Comparison of ENCODE assay signal across 9 mouse cellular contexts in the genomic region with DNA sequence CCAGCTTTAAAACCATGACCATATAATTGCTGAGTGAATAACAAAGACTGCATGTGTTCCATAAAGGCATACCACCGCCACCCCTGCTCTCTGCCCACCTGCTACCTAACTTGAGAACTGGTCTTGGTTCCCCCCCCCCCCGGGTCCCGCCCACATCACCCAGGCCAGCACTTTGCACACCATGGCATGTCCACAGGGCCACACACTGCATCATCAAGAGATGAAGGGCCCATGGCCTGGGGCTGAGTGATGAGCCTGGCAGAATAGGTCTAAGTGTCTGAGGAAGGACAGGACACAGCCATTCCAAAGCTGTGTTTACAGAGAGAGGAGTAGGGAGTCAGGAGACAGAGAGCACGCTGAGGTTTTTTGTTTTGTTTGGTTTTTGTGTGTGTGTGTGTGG. TPM values are rescaled to one million over a fixed set of nuclear protein-coding genes. Genes with fewer than 3 reads are reported as not detected.
DNase-seq lines count a peak whose midpoint lies in the region; ATAC-seq and TF ChIP-seq lines count a peak whose summit lies in the region.
"Had no signal": no experiment of that assay in that cellular context is flagged by ENCODE, and none has a peak within 500 bp of the region (broad histone marks: within the 10 kb centered on the region; RNA-seq: fewer than 3 reads in every experiment).

No protein-coding gene starts in this region.

- peaks cover 55% of the 10 kb centered on the region for H3K4me1 ChIP-seq in kidney, embryonic 15.5 days
- peaks cover 21% of the 10 kb centered on the region for H3K4me1 ChIP-seq in embryonic facial prominence, embryonic 14.5 days (ENCODE audit: control insufficient read depth, insufficient read depth, low read length)
- peaks cover 24% of the 10 kb centered on the region for H3K4me1 ChIP-seq in hindbrain, embryonic 16.5 days (ENCODE audit: control insufficient read depth, insufficient read depth, low read depth, low read length)
- peaks cover 9% of the 10 kb centered on the region for H3K4me1 ChIP-seq in midbrain, postnatal 0 days (ENCODE audit: insufficient read depth, low read length)

- no peak for DNase-seq in kidney, postnatal 25 days
- DNase-seq in embryonic facial prominence, embryonic 14.5 days (ENCODE audit: low spot score): no peak
- no peak for DNase-seq in midbrain, postnatal 0 days (ENCODE audit: low spot score)
- DNase-seq in cerebellum, postnatal 4 days (ENCODE audit: low spot score in 2 of 2): no peak
- DNase-seq in urinary bladder, adult 2 months (ENCODE audit: low spot score): no peak
- DNase-seq in cerebellum, adult 18-20 months: no peak

- H3K9me3 ChIP-seq in kidney, embryonic 15.5 days (replicated peaks): no peaks in the 10 kb centered on the region
- no peaks in the 10 kb centered on the region for H3K9me3 ChIP-seq in embryonic facial prominence, embryonic 14.5 days (ENCODE audit: control insufficient read depth, low read length)
- no peaks in the 10 kb centered on the region for H3K9me3 ChIP-seq in hindbrain, embryonic 16.5 days (ENCODE audit: control insufficient read depth, low read length)
- H3K9me3 ChIP-seq in midbrain, postnatal 0 days (ENCODE audit: low read length): no peaks in the 10 kb centered on the region
- H3K9me3 ChIP-seq: G1E had no signal

- peak overlapping the region; percentile 25 for H3K9ac ChIP-seq in kidney, embryonic 15.5 days
- H3K9ac ChIP-seq in embryonic facial prominence, embryonic 14.5 days (ENCODE audit: low read depth, low read length): peak overlapping the region; percentile 38
- peak overlapping the region; percentile 14 for H3K9ac ChIP-seq in hindbrain, embryonic 16.5 days (ENCODE audit: low read depth, low read length)
- no peak overlapping the region for H3K9ac ChIP-seq in midbrain, postnatal 0 days (replicated peaks; ENCODE audit: low read length, poor library complexity, severe bottlenecking)

- H3K4me3 ChIP-seq in kidney, embryonic 15.5 days (replicated peaks): peak overlapping the region; percentile 90
- H3K4me3 ChIP-seq in embryonic facial prominence, embryonic 14.5 days (ENCODE audit: low read depth, low read length): peak overlapping the region; percentile 83
- peak overlapping the region; percentile 25; the same call in 1 of the 2 replicates for H3K4me3 ChIP-seq in hindbrain, embryonic 16.5 days (ENCODE audit: low read length)
- no peak overlapping the region for H3K4me3 ChIP-seq in midbrain, postnatal 0 days (ENCODE audit: low read depth, low read length)

- 74% methylated on average over 4 of the region's 4 CpGs for WGBS in kidney, embryonic 15.5 days
- WGBS in embryonic facial prominence, embryonic 14.5 days: 66% methylated on average over 4 of the region's 4 CpGs
- 59% methylated on average over 4 of the region's 4 CpGs for whole genome bisulfite sequencing in hindbrain, embryonic 16.5 days
- 76% methylated on average over 4 of the region's 4 CpGs for WGBS in midbrain, postnatal 0 days

- H3K27ac ChIP-seq in kidney, embryonic 15.5 days: peak overlapping the region; percentile 92
- H3K27ac ChIP-seq in embryonic facial prominence, embryonic 14.5 days (replicated peaks; ENCODE audit: low read depth, low read length): peak overlapping the region; percentile 30; the same call in 1 of the 2 replicates
- H3K27ac ChIP-seq in hindbrain, embryonic 16.5 days (ENCODE audit: low read depth, low read length): no peak overlapping the region
- H3K27ac ChIP-seq in midbrain, postnatal 0 days (ENCODE audit: low read depth, low read length): 0 out of 2 replicates have a peak overlapping the region, but pooled peaks have one; percentile 1

- peak overlapping the region; percentile 91 for H3K4me2 ChIP-seq in kidney, embryonic 15.5 days
- H3K4me2 ChIP-seq in embryonic facial prominence, embryonic 14.5 days (ENCODE audit: low read depth, low read length): peak overlapping the region; percentile 76
- H3K4me2 ChIP-seq in hindbrain, embryonic 16.5 days (ENCODE audit: low read length): peak overlapping the region; percentile 84
- H3K4me2 ChIP-seq in midbrain, postnatal 0 days (ENCODE audit: low read depth, low read length, poor library complexity, severe bottlenecking): peak overlapping the region; percentile 86

- no peak for ATAC-seq in kidney, embryonic 15.5 days (replicated peaks; ENCODE audit: low FRiP score)
- no peak for ATAC-seq in embryonic facial prominence, embryonic 14.5 days (ENCODE audit: low read depth)
- no peak for ATAC-seq in hindbrain, embryonic 16.5 days
- ATAC-seq in midbrain, postnatal 0 days (ENCODE audit: low FRiP score): no peak

- H3K36me3 ChIP-seq in kidney, embryonic 15.5 days: peaks cover 8% of the 10 kb centered on the region
- 0 out of 2 replicates have a peak, but pooled peaks cover 7% of the 10 kb centered on the region for H3K36me3 ChIP-seq in embryonic facial prominence, embryonic 14.5 days (ENCODE audit: control insufficient read depth, insufficient read depth, low read length)
- no peaks in the 10 kb centered on the region for H3K36me3 ChIP-seq in hindbrain, embryonic 16.5 days (ENCODE audit: control insufficient read depth, insufficient read depth, low read length)
- no peaks in the 10 kb centered on the region for H3K36me3 ChIP-seq in midbrain, postnatal 0 days (ENCODE audit: insufficient read depth, low read length)
- H3K36me3 ChIP-seq: G1E had no signal

- H3K27me3 ChIP-seq in kidney, embryonic 15.5 days: no peaks in the 10 kb centered on the region
- no peaks in the 10 kb centered on the region for H3K27me3 ChIP-seq in embryonic facial prominence, embryonic 14.5 days (replicated peaks; ENCODE audit: control insufficient read depth, insufficient read depth, low read length)
- no peaks in the 10 kb centered on the region for H3K27me3 ChIP-seq in hindbrain, embryonic 16.5 days (replicated peaks; ENCODE audit: control insufficient read depth, insufficient read depth, low read length)
- no peaks in the 10 kb centered on the region for H3K27me3 ChIP-seq in midbrain, postnatal 0 days (ENCODE audit: insufficient read depth, low read length)

- TF ChIP-seq CTCF in midbrain, postnatal 0 days (IDR thresholded peaks at IDR 0.05): no peak

RNA-seq across cellular contexts. Expression of gene Rilpl1, which starts 2.8 kb away (rescaled TPM):
- polyA plus RNA-seq in kidney, embryonic 15.5 days (2015; fragmentation: Nextera tagmentation; extraction: Ambion mirVana): 21.8 and 22.8 TPM in 2 replicates
- polyA plus RNA-seq in embryonic facial prominence, embryonic 14.5 days (2014; fragmentation: Nextera tagmentation; extraction: Ambion mirVana): 27.0 and 29.6 TPM in 2 replicates
- 13.9 and 14.5 TPM in 2 replicates for polyA plus RNA-seq in hindbrain, embryonic 16.5 days (2015; fragmentation: Nextera tagmentation; extraction: Ambion mirVana)
- 14.8 and 14.9 TPM in 2 replicates for total RNA-seq in midbrain, postnatal 0 days (2014; rRNA removed)
- 11.2 and 11.9 TPM in 2 replicates for polyA plus RNA-seq in midbrain, postnatal 0 days (2015; fragmentation: Nextera tagmentation; extraction: Ambion mirVana)
- 17.7 and 24.6 TPM in 2 replicates for polyA plus RNA-seq in urinary bladder, adult 2 months (2012; rRNA removed)

RNA-seq across cellular contexts. Expression of gene Tmed2, which starts 12.1 kb away (rescaled TPM):
- 519 and 585 TPM in 2 replicates for polyA plus RNA-seq in kidney, embryonic 15.5 days (2015; fragmentation: Nextera tagmentation; extraction: Ambion mirVana)
- polyA plus RNA-seq in embryonic facial prominence, embryonic 14.5 days (2014; fragmentation: Nextera tagmentation; extraction: Ambion mirVana): 612 and 629 TPM in 2 replicates
- polyA plus RNA-seq in hindbrain, embryonic 16.5 days (2015; fragmentation: Nextera tagmentation; extraction: Ambion mirVana): 342 and 347 TPM in 2 replicates
- total RNA-seq in midbrain, postnatal 0 days (2014; rRNA removed): 228 and 273 TPM in 2 replicates
- 313 and 326 TPM in 2 replicates for polyA plus RNA-seq in midbrain, postnatal 0 days (2015; fragmentation: Nextera tagmentation; extraction: Ambion mirVana)
- 226 and 254 TPM in 2 replicates for polyA plus RNA-seq in urinary bladder, adult 2 months (2012; rRNA removed)

RNA-seq across cellular contexts. Expression of gene Ddx55, which starts 24.3 kb away (rescaled TPM):
- polyA plus RNA-seq in kidney, embryonic 15.5 days (2015; fragmentation: Nextera tagmentation; extraction: Ambion mirVana): 13.6 and 15.8 TPM in 2 replicates
- 8.5 and 10.6 TPM in 2 replicates for polyA plus RNA-seq in embryonic facial prominence, embryonic 14.5 days (2014; fragmentation: Nextera tagmentation; extraction: Ambion mirVana)
- 25.1 TPM in 2 replicates for polyA plus RNA-seq in hindbrain, embryonic 16.5 days (2015; fragmentation: Nextera tagmentation; extraction: Ambion mirVana)
- 14.9 and 20.5 TPM in 2 replicates for total RNA-seq in midbrain, postnatal 0 days (2014; rRNA removed)
- polyA plus RNA-seq in midbrain, postnatal 0 days (2015; fragmentation: Nextera tagmentation; extraction: Ambion mirVana): 21.9 and 26.9 TPM in 2 replicates
- polyA plus RNA-seq in urinary bladder, adult 2 months (2012; rRNA removed): 14.3 and 14.7 TPM in 2 replicates

RNA-seq across cellular contexts. Expression of gene Snrnp35, which starts 45.4 kb away (rescaled TPM):
- 26.7 and 27.4 TPM in 2 replicates for polyA plus RNA-seq in kidney, embryonic 15.5 days (2015; fragmentation: Nextera tagmentation; extraction: Ambion mirVana)
- 11.0 and 11.4 TPM in 2 replicates for polyA plus RNA-seq in embryonic facial prominence, embryonic 14.5 days (2014; fragmentation: Nextera tagmentation; extraction: Ambion mirVana)
- polyA plus RNA-seq in hindbrain, embryonic 16.5 days (2015; fragmentation: Nextera tagmentation; extraction: Ambion mirVana): 19.6 and 21.9 TPM in 2 replicates
- total RNA-seq in midbrain, postnatal 0 days (2014; rRNA removed): 5.2 and 10.7 TPM in 2 replicates
- 10.1 and 13.0 TPM in 2 replicates for polyA plus RNA-seq in midbrain, postnatal 0 days (2015; fragmentation: Nextera tagmentation; extraction: Ambion mirVana)
- 7.2 and 8.8 TPM in 2 replicates for polyA plus RNA-seq in urinary bladder, adult 2 months (2012; rRNA removed)

RNA-seq across cellular contexts. Expression of gene Rilpl2, which starts 50.2 kb away (rescaled TPM):
- 29.6 and 32.8 TPM in 2 replicates for polyA plus RNA-seq in kidney, embryonic 15.5 days (2015; fragmentation: Nextera tagmentation; extraction: Ambion mirVana)
- 33.6 and 34.8 TPM in 2 replicates for polyA plus RNA-seq in embryonic facial prominence, embryonic 14.5 days (2014; fragmentation: Nextera tagmentation; extraction: Ambion mirVana)
- 28.5 and 31.8 TPM in 2 replicates for polyA plus RNA-seq in hindbrain, embryonic 16.5 days (2015; fragmentation: Nextera tagmentation; extraction: Ambion mirVana)
- 32.3 and 38.6 TPM in 2 replicates for total RNA-seq in midbrain, postnatal 0 days (2014; rRNA removed)
- polyA plus RNA-seq in midbrain, postnatal 0 days (2015; fragmentation: Nextera tagmentation; extraction: Ambion mirVana): 33.8 and 34.3 TPM in 2 replicates
- 18.7 and 20.3 TPM in 2 replicates for polyA plus RNA-seq in urinary bladder, adult 2 months (2012; rRNA removed)
